Mouse (Mus musculus) heart, postnatal 0 days (tissue): ENCODE measurements around the gene Trmt6. TPM values are rescaled to one million over a fixed set of nuclear protein-coding genes. Genes with fewer than 3 reads are reported as not detected.

ENCODE experiments used
- ATAC-seq: fragments of 200-750 bp; cut with Nextera tagmentation; 2 replicates; pipeline ENCODE4 v1.8.0; 2017; ENCODE audit warnings: low read depth, moderate number of reproducible peaks, moderate library complexity; ENCODE audit not compliant: insufficient read depth
- DNase-seq: peaks from one replicate; pipeline ENCODE4 v3.0.0-alpha.2; 2016; ENCODE audit warnings: low spot score
- H3K27ac ChIP-seq: fragments of 300-500 bp; sonication (generic); 2 replicates; pipeline ENCODE4 v1.5.1; 2014; ENCODE audit warnings: low read depth, mild to moderate bottlenecking
- H3K27me3 ChIP-seq: fragments of 300-500 bp; sonication (generic); 2 replicates; pipeline ENCODE4 v1.6.1; 2014; ENCODE audit warnings: low read length, mixed read lengths; ENCODE audit not compliant: control insufficient read depth, insufficient read depth
- H3K36me3 ChIP-seq: fragments of 300-500 bp; sonication (generic); replicated peaks from 2 replicates; pipeline ENCODE4 v1.6.1; 2014; ENCODE audit warnings: low read length, mixed read lengths; ENCODE audit not compliant: control insufficient read depth, insufficient read depth
- H3K4me1 ChIP-seq: fragments of 300-500 bp; sonication (generic); 2 replicates; pipeline ENCODE4 v1.6.1; 2014; ENCODE audit warnings: antibody characterized with exemption; ENCODE audit not compliant: control insufficient read depth, insufficient read depth
- H3K4me2 ChIP-seq: fragments of 300-500 bp; sonication (generic); 2 replicates; pipeline ENCODE4 v1.6.1; 2014; ENCODE audit warnings: low read depth, mild to moderate bottlenecking, low read length, moderate library complexity
- H3K4me3 ChIP-seq: fragments of 300-500 bp; sonication (generic); 2 replicates; pipeline ENCODE4 v1.5.1; 2014; ENCODE audit warnings: low read depth, low read length
- H3K9ac ChIP-seq: fragments of 300-500 bp; sonication (generic); replicated peaks from 2 replicates; pipeline ENCODE4 v1.6.1; 2014; ENCODE audit warnings: low read depth, low read length, mixed read lengths
- H3K9me3 ChIP-seq: fragments of 300-500 bp; sonication (generic); replicated peaks from 2 replicates; pipeline ENCODE4 v1.6.1; 2016; ENCODE audit warnings: low read length; ENCODE audit not compliant: control insufficient read depth
- CTCF ChIP-seq: IDR thresholded peaks from 2 replicates; pipeline ENCODE4 v1.5.1; 2016; ENCODE audit warnings: antibody characterized with exemption, control low read depth, low read depth
- EP300 ChIP-seq: IDR thresholded peaks from 2 replicates; pipeline ENCODE4 v1.6.1; 2016; ENCODE audit warnings: antibody characterized with exemption, low read depth
- WGBS: fragments of 180-500 bp; shearing (Covaris S2); extraction: QIAGEN DNeasy Blood & Tissue Kit; methylation state at CpG from one replicate; pipeline ENCODE4 v1.1.7; 2014; 5-methylcytosine and 5-hydroxymethylcytosine counted together
- polyA plus RNA-seq: library from polyadenylated mRNA; unstranded; fragments of >200 nt; fragmentation: Nextera tagmentation; extraction: Ambion mirVana; gene quantifications from 2 replicates; pipeline ENCODE4 v1.2.1, GENCODE M21; 2015
- total RNA-seq: library from RNA; depleted of rRNA; stranded (reverse); fragments of >200 nt; gene quantifications from 2 replicates; pipeline ENCODE4 v1.2.3, GENCODE M21; 2014; ENCODE audit warnings: low replicate concordance; rRNA removed

Trmt6 gene
- total RNA-seq (6.1 and 6.9 TPM in 2 replicates), polyA plus RNA-seq (18.6 and 22.1 TPM in 2 replicates)

DNA sequence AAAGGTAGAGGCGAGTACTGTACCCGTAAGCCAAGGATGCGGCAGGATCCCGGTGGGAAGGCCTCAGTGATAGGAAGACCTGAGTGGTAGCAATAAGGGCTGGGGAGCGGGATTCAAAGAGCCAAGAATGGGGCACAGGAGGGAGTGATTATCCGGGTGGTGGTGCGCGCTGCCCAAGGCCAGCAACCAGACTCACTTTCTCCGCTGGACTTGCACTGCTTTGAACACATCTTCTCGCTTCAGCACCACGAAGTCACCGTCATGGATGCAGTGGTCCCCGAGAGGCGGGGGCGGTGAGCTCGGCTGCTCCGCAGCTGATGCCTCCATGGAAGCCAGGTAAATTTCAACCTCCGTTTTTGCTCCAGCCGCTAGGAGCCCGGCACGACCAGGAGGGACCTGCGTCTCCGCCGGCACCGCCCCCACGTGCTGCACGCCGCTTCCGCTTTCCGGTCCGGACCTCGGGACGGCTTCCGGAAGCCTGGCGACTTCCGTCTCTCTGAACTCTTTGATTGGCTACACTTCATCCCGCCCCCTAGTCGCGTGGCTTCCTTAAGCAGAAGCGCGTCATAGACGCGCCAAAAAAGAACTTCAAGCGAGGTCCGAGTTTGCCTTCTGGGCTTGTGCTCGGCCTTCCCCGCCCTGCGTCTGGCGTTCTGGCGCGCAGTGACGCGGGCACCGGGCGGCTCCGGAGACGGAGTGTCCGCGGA is at the start of gene Trmt6, which contains the start of gene Mcm8:
Gene Trmt6 (minus strand): TSS at position 448 of the 707 bp plus-strand sequence.
Gene Mcm8 (plus strand): TSS at position 534 of the 707 bp plus-strand sequence.
- under 1% methylated on average over 58 of the region's 59 CpGs for WGBS
- peaks cover 7% of the 10 kb centered on the region; the same call in 1 of the 2 replicates for H3K36me3 ChIP-seq

DNA sequence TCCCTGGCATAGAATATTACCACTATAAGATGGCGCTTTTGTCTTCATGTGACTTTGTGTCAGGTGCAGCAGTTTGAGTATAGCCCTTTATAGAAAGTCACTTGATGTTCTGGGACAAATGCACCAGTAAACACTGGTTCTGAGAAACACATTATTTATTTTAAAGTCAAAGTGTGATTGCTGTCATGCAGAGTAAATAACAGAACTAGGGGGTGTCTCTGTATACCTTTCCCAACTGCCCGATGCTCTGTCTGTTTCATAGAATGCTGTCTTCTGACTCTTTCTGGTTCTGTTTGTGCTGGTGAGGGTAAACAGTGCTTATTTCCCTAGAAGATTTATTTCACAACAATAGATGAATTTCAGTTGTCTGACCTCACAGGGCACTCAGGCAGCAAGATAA is 47.5 kb upstream of the Trmt6 start:
- no peaks in the 10 kb centered on the region for H3K27me3 ChIP-seq
- H3K9me3 ChIP-seq = no peaks in the 10 kb centered on the region
- no peak for DNase-seq
- H3K4me3 ChIP-seq = no peak overlapping the region
- no peak for ATAC-seq
- H3K36me3 ChIP-seq = peaks cover 32% of the 10 kb centered on the region
- H3K9ac ChIP-seq = no peak overlapping the region
- no peak overlapping the region for H3K27ac ChIP-seq
- 96% methylated on average over 2 of the region's 2 CpGs for WGBS
- H3K4me2 ChIP-seq = no peak overlapping the region
- no peak for TF ChIP-seq CTCF
- no peak for TF ChIP-seq EP300
- H3K4me1 ChIP-seq = peaks cover 4% of the 10 kb centered on the region; the same call in 1 of the 2 replicates

More for the DNA sequence above, at the start of gene Trmt6, which contains the start of gene Mcm8:
- peaks cover 7% of the 10 kb centered on the region for H3K4me1 ChIP-seq
- DNase-seq (peak; percentile 98), ATAC-seq (peak; percentile 100)
- no peaks in the 10 kb centered on the region for H3K27me3 ChIP-seq
- H3K27ac ChIP-seq = peak within 1 kb of the TSS; percentile 39; the same call in 1 of the 2 replicates
- TF ChIP-seq CTCF (no peak; the same call in 1 of the 2 replicates), EP300 (0 out of 2 replicates have a peak, but pooled peaks have one; percentile 56)
- H3K9ac ChIP-seq = peak within 1 kb of the TSS; percentile 54
- no peaks in the 10 kb centered on the region for H3K9me3 ChIP-seq
- peak within 1 kb of the TSS; percentile 65 for H3K4me3 ChIP-seq
- H3K4me2 ChIP-seq = peak within 1 kb of the TSS; percentile 90

DNA sequence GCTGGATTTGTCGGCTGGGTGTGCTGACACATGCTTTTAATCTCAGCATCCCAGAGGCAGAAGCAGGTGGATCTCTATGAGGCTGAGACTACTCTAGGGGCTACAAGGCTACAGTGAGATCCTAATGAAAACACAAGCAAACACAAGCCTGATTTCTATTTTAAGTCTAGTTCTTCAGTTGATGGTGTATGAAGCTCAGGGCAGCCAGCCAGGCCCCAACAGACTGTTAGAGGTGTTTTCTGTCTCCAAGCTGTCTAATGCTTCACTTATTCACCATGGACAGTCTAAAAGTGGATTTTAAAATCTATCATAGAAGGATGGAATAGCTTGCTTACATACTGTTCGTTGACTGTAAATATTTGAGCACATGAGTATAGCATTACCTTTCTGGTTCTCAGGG is 45.6 kb upstream of the Trmt6 start:
- no peak for ATAC-seq
- Histone ChIP-seq H3K4me3 (no peak overlapping the region), H3K4me2 (no peak overlapping the region), H3K4me1 (peaks cover 4% of the 10 kb centered on the region; the same call in 1 of the 2 replicates), H3K36me3 (peaks cover 20% of the 10 kb centered on the region), H3K9me3 (no peaks in the 10 kb centered on the region), H3K9ac (no peak overlapping the region), H3K27ac (0 out of 2 replicates have a peak overlapping the region, but pooled peaks have one; percentile 2), H3K27me3 (no peaks in the 10 kb centered on the region)
- TF ChIP-seq EP300 (no peak), CTCF (no peak)
- no peak for DNase-seq
- WGBS = 80% methylated on average over 2 of the region's 2 CpGs

DNA sequence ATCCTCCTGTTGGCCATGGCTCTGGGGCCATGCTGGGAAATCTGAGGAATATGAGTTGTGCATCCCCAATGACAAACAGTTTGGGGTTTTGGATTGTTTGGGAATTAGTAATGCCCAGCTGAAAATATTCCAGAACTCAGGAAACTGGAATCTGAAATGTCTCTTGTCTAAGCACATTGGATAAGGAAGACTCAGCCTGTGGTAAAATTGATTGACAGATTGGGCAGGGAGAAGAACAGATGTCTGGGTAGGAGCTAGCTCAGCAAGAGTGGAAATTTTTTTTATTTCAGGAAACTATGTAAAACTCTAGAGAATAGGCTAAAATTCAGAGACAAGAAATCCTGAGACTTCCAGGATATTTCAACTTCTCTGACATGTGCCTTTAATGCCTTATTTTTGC is 44.6 kb upstream of the Trmt6 start:
- H3K4me3 ChIP-seq = no peak overlapping the region
- peaks cover 14% of the 10 kb centered on the region for H3K36me3 ChIP-seq
- no peak overlapping the region for H3K9ac ChIP-seq
- no peak overlapping the region for H3K27ac ChIP-seq
- ATAC-seq (no peak), DNase-seq (no peak)
- peaks cover 4% of the 10 kb centered on the region; the same call in 1 of the 2 replicates for H3K4me1 ChIP-seq
- no peaks in the 10 kb centered on the region for H3K9me3 ChIP-seq
- H3K4me2 ChIP-seq = no peak overlapping the region
- H3K27me3 ChIP-seq = no peaks in the 10 kb centered on the region
- TF ChIP-seq EP300 (no peak), CTCF (no peak)

DNA sequence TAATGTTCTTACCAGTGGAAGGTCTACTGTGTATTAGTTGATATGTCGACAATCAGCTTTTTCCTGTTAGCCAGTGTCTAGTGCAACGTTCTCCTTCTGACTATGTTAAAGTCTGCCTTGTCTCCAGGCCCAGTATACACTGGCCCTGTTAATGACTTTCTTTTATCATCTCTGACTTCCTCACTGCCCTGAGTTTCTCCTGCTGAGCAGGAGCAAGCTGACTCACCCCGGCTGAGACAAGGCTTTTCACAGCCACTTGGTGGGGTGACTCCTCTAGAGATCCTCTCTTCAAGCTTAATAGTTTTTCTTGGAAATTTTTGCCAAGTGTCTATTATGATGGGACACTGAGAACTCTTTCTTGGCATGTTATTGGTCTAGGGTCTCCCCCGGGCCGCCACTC is 40.5 kb upstream of the Trmt6 start:
- no peak overlapping the region for H3K27ac ChIP-seq
- no peaks in the 10 kb centered on the region for H3K27me3 ChIP-seq
- ATAC-seq (no peak), DNase-seq (no peak)
- WGBS = 59% methylated on average over 5 of the region's 5 CpGs
- H3K4me1 ChIP-seq = peaks cover 3% of the 10 kb centered on the region; the same call in 1 of the 2 replicates
- H3K4me3 ChIP-seq = no peak overlapping the region
- no peak overlapping the region for H3K4me2 ChIP-seq
- peaks cover 3% of the 10 kb centered on the region for H3K36me3 ChIP-seq
- no peak overlapping the region for H3K9ac ChIP-seq
- TF ChIP-seq CTCF = no peak
- TF ChIP-seq EP300 = no peak
- no peaks in the 10 kb centered on the region for H3K9me3 ChIP-seq
